Mouse (Mus musculus) T-helper 1 cell (primary cell): Measurements from ENCODE around the gene Plch2.

Experiments used
- in situ Hi-C: fragments of 300-600 bp; cut with MboI, MseI; formaldehyde crosslinking; loops from one replicate; pipeline ENCODE4 v1.15.1; 2025; ENCODE audit warnings: high pct_unique_total_duplicates

Plch2 gene

GRCm38 (mm10) chr4:155075137-155075536 lies 18.6 kb upstream of the Plch2 start:
- in situ Hi-C loops, result no loop called here

- in situ Hi-C loops, result no loop called here
These were observed 17.8 kb upstream of the Plch2 start for GRCm38 (mm10) chr4:155074418-155074817.

- in situ Hi-C loops, result no loop called here
These were observed 14.3 kb upstream of the Plch2 start for GRCm38 (mm10) chr4:155070921-155071320.

GRCm38 (mm10) chr4:155070199-155070598 lies 13.6 kb upstream of the Plch2 start:
- in situ Hi-C loops, result no loop called here

- in situ Hi-C loops, result loop anchor here (5.0 to 10.0 kb wide), 2 partner anchors 84 to 202 kb away; partner anchors contain the start of gene Mmel1
These were observed 12.6 kb upstream of the Plch2 start for GRCm38 (mm10) chr4:155069191-155069590.

- in situ Hi-C loops, result loop anchor here (5.0 to 10.0 kb wide), 2 partner anchors 84 to 201 kb away; partner anchors contain the start of gene Mmel1
These were observed 11.9 kb upstream of the Plch2 start for GRCm38 (mm10) chr4:155068357-155068972.

GRCm38 (mm10) chr4:155066834-155067522 lies 10.4 kb upstream of the Plch2 start, which contains the start of gene Pex10:
Pex10 (plus strand) TSS chr4:155067016.
- in situ Hi-C loops, result loop anchor here (5.0 to 10.0 kb wide), 2 partner anchors 82 to 200 kb away; partner anchors contain the start of gene Mmel1

- in situ Hi-C loops, result loop anchor here (5.0 to 10.0 kb wide), 2 partner anchors 81 to 199 kb away; partner anchors contain the start of gene Mmel1
These were observed 9.6 kb upstream of the Plch2 start for GRCm38 (mm10) chr4:155065970-155066833.

GRCm38 (mm10) chr4:155064474-155064873 lies 7.9 kb upstream of the Plch2 start:
- in situ Hi-C loops, result loop anchor here (10.0 kb wide), 1 partner anchor 80 kb away; no protein-coding TSS in a partner anchor

- in situ Hi-C loops, result loop anchor here (10.0 kb wide), 1 partner anchor 79 kb away; no protein-coding TSS in a partner anchor
These were observed 7.3 kb upstream of the Plch2 start for GRCm38 (mm10) chr4:155063895-155064294.

- in situ Hi-C loops, result no loop called here
These were observed 1.7 kb upstream of the Plch2 start for GRCm38 (mm10) chr4:155058325-155058724.

- in situ Hi-C loops, result no loop called here
These were observed 6.5 kb downstream of the Plch2 start for GRCm38 (mm10) chr4:155050116-155050515.

- in situ Hi-C loops, result loop anchor here (5.0 to 10.0 kb wide), 2 partner anchors 49 to 422 kb away; no protein-coding TSS in a partner anchor
These were observed 9.9 kb downstream of the Plch2 start for GRCm38 (mm10) chr4:155046636-155047035.

- in situ Hi-C loops, result loop anchor here (10.0 kb wide), 1 partner anchor 418 kb away; no protein-coding TSS in a partner anchor
These were observed 13.3 kb downstream of the Plch2 start for GRCm38 (mm10) chr4:155043289-155043625.

GRCm38 (mm10) chr4:155042606-155043288 lies 13.8 kb downstream of the Plch2 start:
- in situ Hi-C loops, result loop anchor here (10.0 kb wide), 1 partner anchor 418 kb away; no protein-coding TSS in a partner anchor

GRCm38 (mm10) chr4:155040696-155041095 lies 15.9 kb downstream of the Plch2 start:
- in situ Hi-C loops, result loop anchor here (10.0 kb wide), 1 partner anchor 416 kb away; no protein-coding TSS in a partner anchor

- in situ Hi-C loops, result loop anchor here (10.0 kb wide), 1 partner anchor 415 kb away; no protein-coding TSS in a partner anchor
These were observed 16.4 kb downstream of the Plch2 start for GRCm38 (mm10) chr4:155040197-155040596.

- in situ Hi-C loops, result no loop called here
These were observed 21.8 kb downstream of the Plch2 start for GRCm38 (mm10) chr4:155034787-155035186.

- in situ Hi-C loops, result no loop called here
These were observed 22.4 kb downstream of the Plch2 start for GRCm38 (mm10) chr4:155034202-155034601.

GRCm38 (mm10) chr4:155033115-155033514 lies 23.5 kb downstream of the Plch2 start:
- in situ Hi-C loops, result no loop called here
